Mouse (Mus musculus): ENCODE measurements around the gene Cd300ld2. TPM values are rescaled to one million over a fixed set of nuclear protein-coding genes. Genes with fewer than 3 reads are reported as not detected.

The Cd300ld2 gene
- total RNA-seq, 2 experiments from 2014 or later: not detected

Other genes with a start within 250 kb of the Cd300ld2 start
- under 1 TPM in 1 of 2 experiments, not detected in 1; 0.32 TPM for gene Btbd17, start 220.2 kb downstream of the Cd300ld2 start, total RNA-seq (2021)
- gene Gpr142, start 217.3 kb downstream of the Cd300ld2 start, total RNA-seq (2021): not detected
- 10 to 100 TPM; 12.9 to 18.1 TPM for gene Gprc5c, start 165.0 kb downstream of the Cd300ld2 start, total RNA-seq (2021)
- gene Cd300a, start 126.2 kb downstream of the Cd300ld2 start, total RNA-seq (2021): under 1 TPM; 0.96 to 0.99 TPM
- gene Cd300lb, start 81.8 kb downstream of the Cd300ld2 start, total RNA-seq (2021): under 1 TPM; 0.19 to 0.77 TPM
- gene Cd300c, start 47.0 kb downstream of the Cd300ld2 start, total RNA-seq (2021): not detected
- gene Cd300ld, start 26.3 kb downstream of the Cd300ld2 start, total RNA-seq (2021): under 1 TPM; 0.41 to 0.84 TPM
- 1 to 10 TPM; 1.7 to 2.1 TPM for gene Cd300c2, start 14.3 kb downstream of the Cd300ld2 start, total RNA-seq (2021)
- gene Cd300ld4, start 10.8 kb upstream of the Cd300ld2 start, total RNA-seq (2021): not detected
- gene Cd300ld5, start 21.6 kb upstream of the Cd300ld2 start, total RNA-seq (2021): 1 to 10 TPM; 3.9 to 5.0 TPM
- 1 to 10 TPM; 1.2 to 2.9 TPM for gene Cd300ld3, start 32.2 kb upstream of the Cd300ld2 start, total RNA-seq (2021)
- under 1 TPM; 0.29 to 0.35 TPM for gene Cd300e, start 46.0 kb upstream of the Cd300ld2 start, total RNA-seq (2021)
- 1 to 10 TPM; 1.4 to 1.6 TPM for gene Rab37, start 75.2 kb upstream of the Cd300ld2 start, total RNA-seq (2021)
- gene Cd300lf, start 117.8 kb upstream of the Cd300ld2 start, total RNA-seq (2021): under 1 TPM; 0.15 to 0.48 TPM
- 10 to 100 TPM; 11.9 to 17.4 TPM for gene Slc9a3r1, start 147.1 kb upstream of the Cd300ld2 start, total RNA-seq (2021)
- gene Tmem104, start 171.3 kb upstream of the Cd300ld2 start, total RNA-seq (2021): 10 to 100 TPM; 10.9 TPM
- gene Nat9, start 171.7 kb upstream of the Cd300ld2 start, total RNA-seq (2021): 10 to 100 TPM; 14.8 to 19.9 TPM